10 mouse cellular contexts compared by ENCODE assay signal in genomic region chr12:39496203-39496602, GRCm38 (mm10).
DNase-seq lines count a peak whose midpoint lies in the region; ATAC-seq and TF ChIP-seq lines count a peak whose summit lies in the region.
"Had no signal": no experiment of that assay in that cellular context is flagged by ENCODE, and none has a peak within 500 bp of the region (broad histone marks: within the 10 kb centered on the region; RNA-seq: fewer than 3 reads in every experiment).

No protein-coding gene starts in this region.

- WGBS in embryonic facial prominence, embryonic 11.5 days = 41% methylated on average over 2 of the region's 2 CpGs
- WGBS in embryonic facial prominence, embryonic 10.5 days = 40% methylated on average over 2 of the region's 2 CpGs

- no peaks in the 10 kb centered on the region for H3K79me2 ChIP-seq in MEL (ENCODE audit: control insufficient read depth, insufficient read depth, low read length, poor library complexity)

- no peaks in the 10 kb centered on the region for H3K9me3 ChIP-seq in embryonic facial prominence, embryonic 11.5 days (replicated peaks; ENCODE audit: control insufficient read depth, low read length)
- H3K9me3 ChIP-seq in embryonic facial prominence, embryonic 10.5 days = no peaks in the 10 kb centered on the region
- H3K9me3 ChIP-seq in MEL (replicated peaks; ENCODE audit: insufficient read depth, low read length) = no peaks in the 10 kb centered on the region
- H3K9me3 ChIP-seq: heart, embryonic 13.5 days; megakaryocyte, embryonic 14.5 days had no signal

- TF ChIP-seq EP300 in MEL (IDR thresholded peaks at IDR 0.05; ENCODE audit: low read depth in 1 of 2, low read length in 2 of 2) = no peak

- H3K9ac ChIP-seq in embryonic facial prominence, embryonic 11.5 days (replicated peaks; ENCODE audit: low read length) = no peak overlapping the region
- no peak overlapping the region for H3K9ac ChIP-seq in MEL (ENCODE audit: control insufficient read depth, low read depth, low read length, poor library complexity, severe bottlenecking)
- H3K9ac ChIP-seq: heart, embryonic 13.5 days had no signal

- TF ChIP-seq CTCF in MEL (IDR thresholded peaks at IDR 0.05 in 2 of 3, conservative IDR thresholded peaks at IDR 0.05 in 1 of 3; ENCODE audit: control insufficient read depth in 1 of 3, insufficient read depth in 1 of 3, low read depth in 2 of 3, low read length in 3 of 3, poor library complexity in 1 of 3, severe bottlenecking in 1 of 3) = peak in 1 of 3 experiments; percentile 73; a peak in 3 of 6 replicates
- peak; percentile 93 for TF ChIP-seq CTCF in layer of hippocampus, adult 2 months (conservative IDR thresholded peaks at IDR 0.05)

- no peak for TF ChIP-seq POLR2A in MEL (IDR thresholded peaks at IDR 0.05; ENCODE audit: control insufficient read depth in 1 of 2, insufficient read depth in 1 of 2, low read depth in 1 of 2, low read length in 2 of 2, poor library complexity in 1 of 2)

- no peak overlapping the region for H3K4me3 ChIP-seq in embryonic facial prominence, embryonic 11.5 days (ENCODE audit: low read depth, low read length)
- H3K4me3 ChIP-seq in embryonic facial prominence, embryonic 10.5 days = no peak overlapping the region
- H3K4me3 ChIP-seq in MEL (ENCODE audit: control insufficient read depth in 1 of 2, insufficient read depth in 1 of 2, low read depth in 2 of 2, low read length in 2 of 2) = no peak overlapping the region
- no peak overlapping the region for H3K4me3 ChIP-seq in layer of hippocampus, adult 2 months
- H3K4me3 ChIP-seq: heart, embryonic 13.5 days; megakaryocyte, embryonic 14.5 days had no signal

- H3K4me1 ChIP-seq in embryonic facial prominence, embryonic 11.5 days (ENCODE audit: control insufficient read depth, insufficient read depth, low read length) = no peaks in the 10 kb centered on the region
- H3K4me1 ChIP-seq in embryonic facial prominence, embryonic 10.5 days = no peaks in the 10 kb centered on the region
- no peaks in the 10 kb centered on the region for H3K4me1 ChIP-seq in MEL (ENCODE audit: control insufficient read depth in 1 of 2, insufficient read depth in 2 of 2, low read length in 2 of 2)
- H3K4me1 ChIP-seq: heart, embryonic 13.5 days; megakaryocyte, embryonic 14.5 days had no signal

- ATAC-seq in embryonic facial prominence, embryonic 11.5 days (replicated peaks; ENCODE audit: insufficient number of reproducible peaks, low FRiP score, low TSS enrichment, low read depth) = no peak

- DNase-seq in embryonic facial prominence, embryonic 11.5 days (ENCODE audit: low spot score) = peak; percentile 73
- DNase-seq in embryonic facial prominence, embryonic 10.5 days (ENCODE audit: low spot score) = no peak
- peak; percentile 22 to 23 for DNase-seq in left cerebral cortex, postnatal 10 days (ENCODE audit: extremely low spot score in 1 of 2, low spot score in 2 of 2)
- DNase-seq in left cerebral cortex, postnatal 36 days (ENCODE audit: low spot score in 2 of 2) = no peak
- DNase-seq in MEL (ENCODE audit: low read depth, low spot score) = peak; percentile 47
- peak; percentile 22 to 40 for DNase-seq in layer of hippocampus, adult 2 months (ENCODE audit: low spot score in 2 of 2)
- no peak for DNase-seq in yolk sac, embryonic 10.5 days (ENCODE audit: low spot score)
- no peak for DNase-seq in testis, postnatal 14 days (ENCODE audit: low spot score)

- H3K4me2 ChIP-seq in embryonic facial prominence, embryonic 11.5 days (ENCODE audit: low read depth, low read length) = no peak overlapping the region
- H3K4me2 ChIP-seq: heart, embryonic 13.5 days had no signal

- H3K36me3 ChIP-seq in embryonic facial prominence, embryonic 11.5 days (replicated peaks; ENCODE audit: control insufficient read depth, insufficient read depth, low read depth, low read length) = no peaks in the 10 kb centered on the region
- H3K36me3 ChIP-seq in embryonic facial prominence, embryonic 10.5 days (replicated peaks) = no peaks in the 10 kb centered on the region
- H3K36me3 ChIP-seq in MEL (ENCODE audit: control insufficient read depth in 1 of 2, insufficient read depth in 2 of 2, low read length in 2 of 2) = no peaks in the 10 kb centered on the region
- H3K36me3 ChIP-seq: heart, embryonic 13.5 days had no signal

- no peak overlapping the region for H3K27ac ChIP-seq in embryonic facial prominence, embryonic 11.5 days (replicated peaks; ENCODE audit: low read depth, low read length)
- no peak overlapping the region for H3K27ac ChIP-seq in embryonic facial prominence, embryonic 10.5 days (replicated peaks)
- no peak overlapping the region for H3K27ac ChIP-seq in MEL (ENCODE audit: control insufficient read depth, low read depth, low read length)
- no peak overlapping the region for H3K27ac ChIP-seq in layer of hippocampus, adult 2 months
- H3K27ac ChIP-seq: heart, embryonic 13.5 days had no signal

- peak; percentile 85 for TF ChIP-seq RAD21 in MEL (IDR thresholded peaks at IDR 0.05; ENCODE audit: low read depth, low read length)

- intact Hi-C loops in left cerebral cortex, postnatal 10 days (cut with DNase I) = loop anchor here (5.0 to 10.0 kb wide), 2 partner anchors 711 to 1154 kb away; no protein-coding TSS in a partner anchor
- intact Hi-C loops in left cerebral cortex, postnatal 36 days (cut with DNase I) = loop anchor here (10.0 kb wide), 2 partner anchors 421 to 1721 kb away; no protein-coding TSS in a partner anchor

- no peaks in the 10 kb centered on the region for H3K27me3 ChIP-seq in embryonic facial prominence, embryonic 11.5 days (ENCODE audit: control insufficient read depth, insufficient read depth, low read length)
- H3K27me3 ChIP-seq in embryonic facial prominence, embryonic 10.5 days (replicated peaks; ENCODE audit: low read depth, poor library complexity, severe bottlenecking) = no peaks in the 10 kb centered on the region
- H3K27me3 ChIP-seq in MEL (ENCODE audit: control insufficient read depth in 1 of 2, insufficient read depth in 2 of 2, low read length in 2 of 2) = no peaks in the 10 kb centered on the region
- H3K27me3 ChIP-seq: heart, embryonic 13.5 days; megakaryocyte, embryonic 14.5 days had no signal

TF ChIP-seq in MEL, 35 proteins besides CTCF, POLR2A, EP300 and RAD21:
- TF ChIP-seq ZC3H11A (IDR thresholded peaks at IDR 0.05; ENCODE audit: low read depth, low read length) (peak; percentile 69), SMC3 (IDR thresholded peaks at IDR 0.05; ENCODE audit: low read depth, low read length) (peak; percentile 82), TBP (IDR thresholded peaks at IDR 0.05; ENCODE audit: low read depth, low read length) (no peak)

Comparison
In these comparisons a context has a peak if more than half of its experiments do, and no peak if none do; other contexts are left out.
1. DNase-seq: peak in embryonic facial prominence, embryonic 11.5 days (single experiment), left cerebral cortex, postnatal 10 days (2 of 2), MEL (single experiment) and layer of hippocampus, adult 2 months (2 of 2); none in embryonic facial prominence, embryonic 10.5 days (single experiment), left cerebral cortex, postnatal 36 days (0 of 2), yolk sac, embryonic 10.5 days (single experiment) and testis, postnatal 14 days (single experiment).